Mouse (Mus musculus) neutrophil, adult 5-6 weeks (primary cell): Measurements from ENCODE around the gene Tspan14. TPM values are rescaled to one million over a fixed set of nuclear protein-coding genes. Genes with fewer than 3 reads are reported as not detected.

Experiments used
- ATAC-seq: fragments of 151-379, 151-347 bp; 2 replicates; pipeline ENCODE4 v1.8.0; 2017; ENCODE audit warnings: mild to moderate bottlenecking, moderate TSS enrichment; ENCODE audit not compliant: insufficient number of reproducible peaks, poor library complexity, low FRiP score, severe bottlenecking; ENCODE audit errors: extremely low read depth
- total RNA-seq: library from RNA; stranded (forward); fragments of 200-1000 nt; gene quantifications from 2 replicates; pipeline ENCODE4 v1.2.3, GENCODE M21; 2017

Gene Tspan14
- total RNA-seq, 1 experiment from 2014 or later, result 60.5 TPM

DNA sequence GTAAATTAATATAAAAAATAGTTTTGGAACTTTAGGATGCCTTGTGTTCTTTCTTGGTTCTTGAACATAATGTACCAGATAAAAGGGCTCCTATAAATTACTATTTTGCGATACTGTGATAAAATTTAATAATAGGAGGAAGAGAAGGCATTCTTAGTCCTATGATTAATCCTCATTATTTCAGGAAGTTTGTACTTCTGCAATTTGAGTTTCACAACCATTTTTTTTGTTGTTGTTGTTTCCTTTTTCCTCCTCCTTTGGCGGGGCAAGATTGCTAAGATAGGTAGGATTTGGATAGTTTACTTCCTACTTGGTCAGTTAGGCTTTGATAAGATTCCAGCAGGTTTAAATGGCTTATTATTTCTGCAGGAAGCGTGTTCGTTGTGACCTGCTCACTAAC, 19.0 kb upstream of the Tspan14 start:
- ATAC-seq, result no peak

GRCm38 (mm10) chr14:40979723-40980122, 13.1 kb upstream of the Tspan14 start:
- no peak for ATAC-seq

DNA sequence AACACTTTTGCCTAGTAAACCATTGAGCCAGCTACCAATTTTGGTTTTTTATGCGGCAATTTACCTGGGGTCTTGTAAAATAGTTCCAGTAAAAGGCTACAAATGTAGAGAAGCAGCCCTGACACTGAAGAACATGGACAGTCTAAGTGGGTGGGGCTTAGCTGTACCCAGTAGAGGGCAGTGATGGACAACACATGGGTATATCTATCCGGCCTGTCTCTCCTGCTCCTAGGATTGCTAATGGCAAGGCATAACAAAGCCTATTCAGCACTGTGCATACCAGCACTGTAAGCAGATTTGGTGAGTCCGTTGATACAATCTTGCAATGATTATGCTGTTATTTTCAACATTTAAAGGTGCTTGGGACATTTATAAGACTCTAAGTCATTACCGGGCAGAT, 12.4 kb upstream of the Tspan14 start:
- ATAC-seq, result peak; percentile 45

GRCm38 (mm10) chr14:40975127-40975721, 8.6 kb upstream of the Tspan14 start:
- ATAC-seq, result peak; percentile 90

DNA sequence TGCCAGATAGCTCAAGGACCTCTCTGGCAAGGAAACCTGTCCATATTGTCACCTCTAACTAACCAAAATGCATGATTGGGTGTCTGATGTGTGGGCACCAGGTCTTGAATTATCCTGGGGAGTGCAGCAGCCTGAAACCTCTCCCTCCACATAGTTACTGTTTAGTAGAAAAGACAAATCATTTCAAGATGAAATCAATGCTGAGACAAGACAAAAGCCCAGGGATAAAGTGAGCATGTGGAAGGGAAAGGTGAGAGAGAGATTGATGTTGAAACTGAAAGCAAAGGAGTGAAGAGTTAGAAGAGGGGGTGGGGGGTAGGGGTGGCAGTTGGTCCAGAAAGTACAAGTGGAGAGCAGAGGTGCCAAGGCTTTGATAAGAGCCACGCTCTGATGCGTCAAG, 1.4 kb upstream of the Tspan14 start:
- no peak for ATAC-seq

DNA sequence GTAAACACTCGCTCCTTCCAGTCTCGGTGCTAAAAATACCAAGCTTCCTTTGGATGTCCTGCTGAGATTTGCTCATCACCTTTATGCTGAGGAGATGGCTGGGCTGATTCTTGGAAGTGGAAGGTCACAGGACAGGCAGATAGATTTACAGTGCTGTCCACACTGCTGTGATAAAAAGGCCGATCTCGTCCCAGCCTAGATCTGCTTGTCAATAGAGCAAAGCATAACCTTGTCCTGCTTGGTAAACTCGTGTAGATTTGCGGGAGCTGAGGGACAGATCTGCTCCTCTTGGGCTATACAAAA, 942 bp upstream of the Tspan14 start:
- no peak for ATAC-seq

GRCm38 (mm10) chr14:40966862-40967597, 423 bp upstream of the Tspan14 start:
- ATAC-seq, result peak; percentile 90

GRCm38 (mm10) chr14:40965507-40966356, 875 bp downstream of the Tspan14 start:
- no peak for ATAC-seq

DNA sequence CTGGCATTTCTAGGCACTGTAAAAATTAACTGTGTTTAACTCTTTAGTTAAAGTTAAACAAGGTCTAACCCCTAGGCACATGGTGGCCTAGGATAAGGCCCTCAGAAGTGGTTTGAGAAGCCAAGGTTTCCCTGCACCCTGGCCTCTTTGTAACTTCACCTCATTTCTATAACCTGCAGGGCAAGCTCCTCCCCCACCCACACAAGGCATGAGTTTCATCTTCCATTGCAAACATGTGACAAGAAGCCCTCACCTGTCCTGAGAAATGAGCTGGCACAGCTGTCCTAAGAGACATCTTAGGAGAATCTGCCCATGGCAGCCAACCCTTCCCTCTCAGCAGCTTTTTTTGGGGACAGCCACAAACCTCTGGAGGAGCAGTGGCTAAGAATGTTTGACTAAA, 1.7 kb downstream of the Tspan14 start:
- ATAC-seq, result no peak

GRCm38 (mm10) chr14:40964214-40964610, 2.4 kb downstream of the Tspan14 start:
- ATAC-seq, result no peak

DNA sequence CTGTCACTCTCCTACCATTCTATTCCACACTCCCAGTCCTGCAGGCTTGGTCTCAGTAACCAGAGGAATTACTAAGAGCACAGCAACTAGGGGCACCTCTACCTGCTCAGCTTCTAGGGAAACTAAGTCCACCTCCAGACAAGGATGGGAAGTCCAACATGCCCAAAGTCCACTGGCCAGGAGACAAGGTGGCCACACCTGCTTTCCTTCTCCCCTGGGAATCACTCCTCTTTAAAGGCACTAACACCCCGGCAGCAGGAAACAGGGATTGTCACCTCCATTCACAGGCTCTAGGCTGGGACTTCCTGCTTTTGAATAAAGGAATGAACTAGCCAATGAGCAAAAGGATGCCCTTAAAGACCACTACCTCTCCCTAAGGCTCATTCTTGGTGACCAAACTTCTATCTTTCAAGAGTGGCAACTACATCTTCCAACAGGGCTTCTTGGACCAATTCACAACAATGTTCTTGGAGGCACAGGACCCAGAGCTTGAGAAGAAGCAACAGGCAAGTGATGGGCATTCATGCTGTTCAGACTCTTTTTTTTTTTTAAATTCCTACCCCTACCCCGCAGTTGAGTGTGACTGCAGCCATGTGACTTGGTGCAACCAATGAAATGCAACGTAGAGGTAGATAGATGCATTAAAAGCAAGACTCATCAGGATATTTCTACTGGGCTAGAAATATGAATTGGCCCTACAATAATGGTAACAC, 3.0 kb downstream of the Tspan14 start:
- ATAC-seq, result no peak

DNA sequence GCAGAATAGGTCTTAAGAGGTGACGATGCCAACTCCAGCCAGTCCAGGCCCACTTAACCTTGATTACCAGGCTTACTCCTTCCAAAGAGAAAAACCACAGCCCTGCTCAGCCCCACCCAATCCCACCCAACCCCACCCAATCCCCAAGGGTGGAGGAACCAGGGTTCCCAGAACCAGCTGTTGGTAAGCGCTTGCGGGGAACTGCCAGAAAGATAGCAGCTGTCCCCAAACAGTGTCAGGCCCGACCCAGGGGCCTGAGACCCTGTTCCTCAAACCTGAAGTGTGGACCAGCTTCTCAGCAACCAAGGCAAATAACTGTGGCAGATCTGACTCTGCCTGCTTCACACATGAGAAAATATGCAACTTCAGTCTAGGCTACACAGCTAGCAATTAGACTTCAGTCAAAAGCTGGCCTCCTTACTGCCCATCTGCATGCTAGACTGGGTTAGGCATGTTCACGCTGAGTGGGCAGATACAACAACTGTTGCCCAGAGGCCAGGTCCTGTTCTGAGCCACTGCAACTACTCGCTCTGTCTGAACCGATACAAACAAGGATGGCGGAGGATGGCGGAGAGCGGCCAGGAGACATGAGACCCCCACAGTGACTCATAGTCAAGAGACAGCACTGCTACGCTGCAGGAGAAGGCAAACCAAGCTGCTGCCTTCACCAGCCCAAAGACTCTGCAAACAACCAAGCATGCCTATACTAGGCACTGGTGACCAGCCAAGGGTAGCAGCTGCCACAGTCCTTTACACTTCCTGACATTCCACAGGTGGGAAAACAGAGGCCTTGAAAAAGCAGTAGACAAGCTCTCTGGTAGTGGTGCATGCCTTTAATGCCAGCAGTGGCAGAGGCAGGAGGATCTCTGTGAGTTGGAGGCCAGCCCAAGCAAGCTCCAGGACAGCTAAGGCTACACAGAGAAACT, 4.0 kb downstream of the Tspan14 start:
- ATAC-seq, result no peak

DNA sequence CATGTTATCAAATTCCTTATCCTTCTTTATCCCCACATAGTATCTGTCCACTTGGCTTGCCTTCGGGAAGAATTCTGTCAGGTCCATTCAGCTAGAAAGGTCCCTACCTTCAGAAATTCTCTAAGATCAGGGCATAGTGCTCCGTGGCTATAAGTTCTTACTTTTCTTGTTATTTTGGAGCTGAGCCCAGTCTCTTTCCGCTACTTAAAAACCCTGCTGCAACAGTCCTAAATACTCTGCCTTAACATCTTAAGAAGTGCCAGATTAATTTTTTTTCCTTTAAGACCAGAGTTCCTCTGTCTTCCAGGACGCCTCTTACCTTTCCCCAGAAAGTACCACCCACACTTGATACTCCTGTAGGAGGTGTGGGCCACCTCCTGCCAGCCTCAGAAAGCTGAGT, 6.4 kb downstream of the Tspan14 start:
- no peak for ATAC-seq

DNA sequence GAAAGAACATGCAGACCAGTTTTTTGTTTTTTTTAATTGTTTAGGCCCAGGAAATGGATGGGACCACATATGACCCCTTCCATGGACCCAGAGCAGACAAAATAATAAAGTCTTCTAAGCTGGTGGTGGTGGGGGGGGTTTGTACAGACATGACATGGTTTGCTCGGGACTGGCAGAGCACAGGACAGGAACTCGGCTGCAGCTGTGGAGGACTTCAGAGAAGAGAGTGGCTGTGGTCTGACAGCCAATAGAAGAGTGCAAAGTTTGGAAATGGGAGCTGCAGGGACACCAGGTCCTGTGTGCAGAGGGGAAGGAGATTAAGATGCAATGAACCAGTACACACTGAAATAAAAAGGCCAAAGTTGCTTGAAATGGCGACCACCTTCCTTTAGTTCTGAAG, 7.0 kb downstream of the Tspan14 start:
- no peak for ATAC-seq

DNA sequence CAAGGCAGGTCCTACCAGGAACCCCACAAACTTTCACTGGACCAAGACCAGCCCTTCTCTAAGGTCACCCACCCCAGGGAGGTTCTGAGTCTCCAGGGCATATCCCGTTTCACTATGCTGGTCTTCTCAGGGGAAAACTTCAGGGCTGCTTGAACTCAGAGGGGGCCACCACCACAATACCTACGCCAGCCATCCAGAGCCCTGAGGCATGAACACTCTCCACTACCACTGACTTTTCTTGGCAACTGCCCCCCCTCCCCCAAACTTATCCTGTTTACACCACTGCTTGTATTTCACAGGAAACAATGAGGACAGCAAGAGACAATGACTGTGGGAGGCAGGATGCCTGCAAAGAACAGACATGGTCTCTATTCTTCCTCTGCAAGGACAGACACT, 7.6 kb downstream of the Tspan14 start:
- ATAC-seq, result no peak

DNA sequence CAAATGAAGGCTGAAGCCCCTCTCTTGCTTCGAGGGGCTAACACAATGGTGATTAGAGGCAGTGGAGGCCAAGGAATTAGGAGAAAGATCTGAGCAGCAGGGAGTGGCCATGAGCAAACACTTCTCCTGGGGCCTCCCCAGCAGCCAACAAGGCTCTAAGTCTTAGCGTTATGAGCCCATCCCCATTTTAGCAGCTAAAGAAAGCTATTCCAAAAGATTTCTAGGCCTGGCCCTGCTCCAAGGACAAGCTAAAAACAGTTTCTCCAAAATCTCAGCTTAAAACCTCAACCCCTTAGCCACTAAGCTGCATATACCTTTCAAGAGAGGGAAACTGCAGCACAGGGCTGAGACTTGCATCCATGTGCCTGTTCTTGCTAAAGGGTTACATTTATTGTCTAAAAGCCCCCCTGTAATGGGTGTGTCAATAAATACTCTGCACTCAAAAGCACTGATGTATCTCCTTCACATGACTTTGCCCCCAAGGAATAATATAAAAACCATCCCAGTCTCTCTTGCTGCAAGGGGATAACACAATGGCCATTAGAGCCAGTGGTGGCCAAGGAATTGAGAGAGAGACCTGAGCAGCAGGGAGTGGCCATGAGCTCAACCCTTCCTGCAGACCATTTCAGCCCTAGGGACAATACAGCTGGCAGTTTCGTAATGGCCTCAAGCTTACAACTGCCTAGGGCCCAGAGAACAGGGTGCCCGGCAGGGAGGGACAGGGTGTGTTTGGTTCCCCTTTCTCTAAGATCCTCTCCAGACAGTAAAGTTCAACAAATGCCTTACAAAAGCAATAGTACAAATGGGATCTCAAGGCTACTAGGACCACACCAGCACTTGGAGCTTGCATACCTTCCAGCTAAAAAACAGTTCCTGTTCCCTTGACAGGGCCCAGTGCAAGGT, 8.3 kb downstream of the Tspan14 start:
- peak; percentile 56 for ATAC-seq

GRCm38 (mm10) chr14:40957607-40958006, 9.0 kb downstream of the Tspan14 start:
- no peak for ATAC-seq
